Mouse (Mus musculus): ENCODE data around the gene Cog1. TPM values are rescaled to one million over a fixed set of nuclear protein-coding genes. Genes with fewer than 3 reads are reported as not detected.

Gene Cog1
- 10 to 100 TPM; 43.7 to 44.0 TPM for total RNA-seq (2021)

DNA sequence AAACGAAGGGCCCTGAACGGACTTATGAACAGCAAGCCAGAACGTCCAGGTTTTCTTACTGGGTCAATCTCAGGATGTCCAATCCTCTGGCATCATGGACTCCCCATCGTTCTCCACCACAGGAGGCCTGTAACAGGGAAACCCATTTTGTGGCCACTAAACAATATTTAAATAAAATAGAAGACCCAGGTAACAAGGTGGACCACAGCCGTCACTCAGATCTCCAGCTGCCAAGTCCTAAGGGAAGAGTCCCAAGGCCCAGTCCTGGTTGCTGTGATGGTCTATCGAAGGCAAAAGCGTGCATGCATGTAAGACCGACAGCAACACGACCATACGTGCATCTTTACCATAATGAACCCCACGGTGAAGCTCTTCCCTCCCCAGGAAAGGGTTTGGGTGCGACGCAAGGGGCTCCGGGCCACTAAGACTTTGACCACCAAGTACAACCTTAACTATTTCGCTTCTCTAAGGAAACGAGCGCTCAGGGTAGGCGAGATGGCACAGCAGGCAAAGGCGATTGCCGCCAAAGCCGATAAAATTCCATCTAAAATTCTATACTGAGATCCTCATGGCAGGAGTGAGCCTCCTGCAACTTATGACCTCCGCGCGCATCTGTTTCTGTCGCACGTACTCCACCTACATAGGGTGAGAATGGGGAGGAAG lies at the start of gene Cog1:
Gene Cog1, plus strand, starts transcription at position 480 of the 663 bp plus-strand sequence.
- intact Hi-C loops (cut with DNase I), result loop anchor here (1.0 to 2.0 kb wide), 2 partner anchors 34 to 162 kb away; no protein-coding TSS in a partner anchor
- no peak for DNase-seq (ENCODE audit: low spot score in 2 of 2)

DNA sequence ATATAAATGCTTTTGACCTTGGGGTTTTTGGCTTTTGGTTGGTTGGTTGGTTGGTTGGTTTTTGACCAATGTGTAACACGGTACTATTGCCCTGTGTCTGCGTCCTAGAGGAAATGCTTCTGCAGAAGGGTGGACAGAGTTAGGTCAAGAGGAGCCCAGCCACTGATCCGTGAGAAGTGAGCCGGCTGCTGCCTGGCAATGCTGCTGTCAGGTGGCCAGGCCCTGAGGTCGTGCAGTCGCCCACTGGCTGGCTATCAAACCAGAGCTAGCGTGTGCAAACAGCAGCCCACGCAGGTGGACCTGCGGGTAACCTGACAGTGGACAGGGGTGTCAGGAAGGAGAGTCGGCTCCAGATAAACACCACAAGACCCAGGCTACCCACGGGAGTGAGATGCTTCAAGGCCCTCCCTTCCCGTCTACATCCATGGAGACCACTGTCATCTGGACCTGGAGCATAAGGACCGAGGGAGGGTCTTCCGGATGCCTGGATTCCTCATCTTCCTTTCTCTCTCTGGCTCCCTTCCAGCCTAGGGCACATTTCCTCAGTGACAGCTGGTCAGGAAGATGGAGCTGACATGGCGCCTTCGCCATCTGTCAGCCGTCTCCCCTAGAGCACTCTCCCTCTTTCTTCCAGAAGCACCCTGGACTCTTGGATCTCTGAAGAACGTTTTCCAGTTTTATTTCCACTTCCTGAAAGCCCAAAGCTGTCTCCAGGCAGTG lies 48.3 kb upstream of the Cog1 start:
- intact Hi-C loops (cut with DNase I), result no loop called here
- no peak for DNase-seq (ENCODE audit: low spot score in 2 of 2)

DNA sequence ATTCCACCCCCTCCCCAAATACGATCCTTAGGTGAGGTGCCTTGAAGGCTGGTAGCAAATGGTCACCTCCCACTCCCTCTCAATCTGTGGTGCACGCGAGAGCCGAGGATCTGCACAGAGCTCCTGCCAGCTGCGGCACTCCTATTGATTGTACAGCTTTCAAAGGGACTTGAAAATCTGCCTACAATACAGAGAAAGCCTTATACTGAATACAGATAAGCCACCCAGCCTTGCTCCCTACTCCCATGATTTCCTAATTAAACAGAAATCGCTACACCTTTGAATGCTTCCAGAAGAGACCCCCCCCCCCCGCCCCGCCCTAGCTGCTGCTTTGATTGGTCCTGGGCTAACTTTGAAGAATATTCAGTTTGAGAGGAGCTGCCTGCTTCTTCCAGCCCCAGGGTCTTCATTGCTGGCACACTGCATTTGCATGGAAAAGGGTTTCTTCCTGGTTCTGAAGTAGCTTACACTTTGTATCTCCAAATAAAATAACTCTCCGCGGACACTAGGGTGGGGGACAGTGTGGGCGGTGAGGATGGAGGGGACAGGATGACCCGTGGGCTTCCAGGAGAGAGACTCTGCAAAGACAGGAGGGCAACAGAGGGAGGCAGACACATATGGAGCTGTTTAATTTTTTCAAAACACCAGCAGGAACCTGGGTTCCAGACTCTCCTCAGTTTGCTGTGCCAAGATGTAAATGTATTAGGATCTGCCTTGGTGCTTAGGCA lies 47.2 kb upstream of the Cog1 start:
- DNase-seq (ENCODE audit: low spot score in 2 of 2), result no peak
- intact Hi-C loops (cut with DNase I), result no loop called here

GRCm38 (mm10) chr11:113607556-113607955 lies 41.4 kb upstream of the Cog1 start:
- no peak for DNase-seq (ENCODE audit: low spot score in 2 of 2)
- intact Hi-C loops (cut with DNase I), result no loop called here

- intact Hi-C loops (cut with DNase I), result no loop called here
- DNase-seq (ENCODE audit: low spot score in 2 of 2), result no peak
Observed at GRCm38 (mm10) chr11:113609581-113609980, 39.4 kb upstream of the Cog1 start.

DNA sequence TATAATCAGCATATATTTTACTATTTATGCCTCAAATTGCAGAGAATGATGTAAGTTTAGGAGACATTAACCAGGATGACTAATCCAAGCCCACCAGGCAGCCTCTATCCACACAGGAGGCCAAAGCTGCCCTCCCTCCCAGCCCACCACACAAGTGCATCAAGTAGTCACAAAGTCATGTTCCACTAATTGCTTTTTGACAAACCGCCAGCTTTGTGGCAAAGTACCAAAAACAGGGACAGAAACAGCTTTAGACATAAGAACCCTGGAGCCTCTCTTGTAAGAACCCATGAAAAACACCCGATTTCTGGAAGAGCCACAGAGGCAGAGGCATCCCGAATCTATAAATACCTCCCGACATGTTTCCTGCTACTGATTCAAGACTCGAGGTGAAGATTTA lies 38.7 kb upstream of the Cog1 start:
- intact Hi-C loops (cut with DNase I), result loop anchor here (2.0 to 5.0 kb wide), 5 partner anchors 45 to 433 kb away; no protein-coding TSS in a partner anchor
- DNase-seq (ENCODE audit: low spot score in 2 of 2), result no peak

DNA sequence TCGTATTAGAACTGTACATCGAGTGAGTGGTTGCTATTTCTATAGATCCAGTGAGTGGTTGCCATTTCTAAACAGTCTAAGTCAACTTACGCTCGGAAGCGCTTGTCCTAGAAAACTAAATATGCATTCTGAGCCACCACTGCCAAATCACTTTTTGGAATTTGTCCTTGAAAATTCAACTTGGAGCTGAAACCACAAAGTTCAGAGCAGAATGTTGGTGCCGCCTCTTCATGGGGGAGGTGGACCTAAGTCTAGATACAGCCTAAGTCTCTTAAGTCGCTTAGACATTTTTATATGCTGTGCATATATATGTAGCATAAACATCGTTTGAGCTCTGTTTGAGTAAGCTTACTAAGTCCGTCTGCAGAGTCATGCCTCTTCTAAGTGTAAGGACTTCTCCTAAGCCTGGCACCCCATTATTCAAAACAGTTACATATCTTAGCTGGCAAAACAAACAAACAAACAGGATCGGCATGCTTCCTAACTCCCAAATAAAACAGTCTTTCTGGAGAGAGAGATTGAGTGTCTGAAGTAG lies 37.8 kb upstream of the Cog1 start:
- peak in 1 of 2 experiments; percentile 86 for DNase-seq (ENCODE audit: low spot score in 2 of 2)

GRCm38 (mm10) chr11:113611664-113612611 lies 37.0 kb upstream of the Cog1 start:
- peak; percentile 53 to 73 for DNase-seq (ENCODE audit: low spot score in 2 of 2)
- intact Hi-C loops (cut with DNase I), result loop anchor here (2.0 to 5.0 kb wide), 5 partner anchors 47 to 435 kb away; no protein-coding TSS in a partner anchor

More for the DNA sequence above, 37.8 kb upstream of the Cog1 start:
- intact Hi-C loops (cut with DNase I), result loop anchor here (2.0 to 5.0 kb wide), 5 partner anchors 46 to 434 kb away; no protein-coding TSS in a partner anchor

- intact Hi-C loops (cut with DNase I), result loop anchor here (5.0 kb wide), 4 partner anchors 97 to 437 kb away; no protein-coding TSS in a partner anchor
- DNase-seq (ENCODE audit: low spot score in 2 of 2), result no peak
Observed at GRCm38 (mm10) chr11:113614476-113614875, 34.5 kb upstream of the Cog1 start.

GRCm38 (mm10) chr11:113617132-113617911 lies 31.6 kb upstream of the Cog1 start:
- intact Hi-C loops (cut with DNase I), result no loop called here

DNA sequence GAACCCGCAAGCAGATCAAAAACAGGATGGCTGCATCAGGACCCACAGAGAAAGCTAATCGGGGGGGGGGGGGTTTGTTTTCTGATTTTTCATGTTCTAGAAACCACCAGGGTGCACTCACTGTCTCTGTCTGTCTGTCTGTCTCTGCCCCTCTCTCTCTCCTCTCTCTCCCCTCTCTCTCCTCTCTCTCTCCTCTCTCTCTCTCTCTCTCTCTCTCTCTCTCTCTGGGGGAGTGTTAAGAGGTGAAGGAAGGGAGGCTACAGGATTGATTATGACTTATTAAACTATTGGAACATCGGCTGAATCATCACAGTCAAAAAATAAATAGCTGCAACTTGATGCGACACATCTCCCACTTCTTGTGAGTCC lies 30.7 kb upstream of the Cog1 start:
- DNase-seq (ENCODE audit: low spot score in 2 of 2), result no peak
- intact Hi-C loops (cut with DNase I), result loop anchor here (2.0 kb wide), 1 partner anchor 321 kb away; no protein-coding TSS in a partner anchor

More at GRCm38 (mm10) chr11:113617132-113617911, 31.6 kb upstream of the Cog1 start:
- DNase-seq (ENCODE audit: low spot score in 2 of 2), result peak; percentile 61 to 71

- DNase-seq (ENCODE audit: low spot score in 2 of 2), result peak; percentile 81 to 85
- intact Hi-C loops (cut with DNase I), result loop anchor here (2.0 kb wide), 1 partner anchor 322 kb away; no protein-coding TSS in a partner anchor
Observed at GRCm38 (mm10) chr11:113618672-113619419, 30.1 kb upstream of the Cog1 start, which contains the start of gene Sstr2. Sstr2 (plus strand) TSS chr11:113619342.

DNA sequence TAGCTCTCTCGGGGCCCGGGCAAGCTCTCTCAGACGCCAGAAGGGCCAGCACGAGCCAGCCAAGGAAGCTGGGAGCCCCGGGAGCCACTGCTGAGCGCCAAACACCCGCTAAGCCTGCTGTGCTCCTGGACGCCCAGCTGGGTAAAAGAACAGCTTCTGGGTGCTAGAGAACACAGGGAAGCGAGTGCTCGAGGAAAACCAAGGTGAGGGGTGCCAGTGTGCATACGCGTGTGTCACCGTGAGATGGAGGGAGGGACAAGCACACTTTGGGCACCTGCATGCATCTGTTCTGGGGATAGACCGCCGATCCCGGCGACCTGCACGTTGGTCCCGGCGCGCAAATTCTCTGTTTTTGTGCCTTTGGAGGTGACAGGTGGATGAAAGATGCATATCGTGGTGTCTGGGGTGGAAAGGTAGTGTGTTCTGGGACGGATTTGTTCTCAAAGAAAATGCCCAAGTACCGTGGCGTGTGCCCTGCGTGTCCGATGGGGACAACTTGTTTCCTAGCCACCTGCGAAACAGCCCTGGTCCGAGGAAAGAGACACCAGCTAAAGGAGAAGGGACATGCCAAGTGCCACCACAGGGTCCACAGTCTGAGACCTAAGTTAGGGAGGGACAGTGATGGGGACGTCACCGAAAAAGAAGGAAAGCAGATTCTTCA lies 29.4 kb upstream of the Cog1 start:
- intact Hi-C loops (cut with DNase I), result loop anchor here (2.0 kb wide), 1 partner anchor 323 kb away; no protein-coding TSS in a partner anchor
- DNase-seq (ENCODE audit: low spot score in 2 of 2), result no peak

DNA sequence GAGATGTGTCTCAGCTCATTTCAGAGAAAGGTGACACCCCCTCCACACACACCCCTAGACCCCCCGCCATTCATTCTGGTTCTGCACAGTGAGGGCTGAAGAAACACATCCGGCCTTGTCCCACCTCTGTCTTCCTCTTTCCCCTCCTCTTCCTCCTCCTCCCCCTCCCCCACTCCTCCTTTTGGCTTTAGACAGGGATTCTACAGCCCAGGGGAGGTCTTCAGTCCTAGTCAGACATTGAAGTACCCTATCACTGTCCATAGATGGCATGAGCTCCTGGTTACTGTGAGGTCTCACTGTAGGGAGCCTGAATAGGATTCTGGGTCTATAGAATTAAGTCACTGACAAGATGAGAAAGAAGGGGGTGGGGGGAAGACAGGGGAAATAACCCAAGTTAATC lies 28.0 kb upstream of the Cog1 start:
- intact Hi-C loops (cut with DNase I), result no loop called here
- no peak for DNase-seq (ENCODE audit: low spot score in 2 of 2)

- intact Hi-C loops (cut with DNase I), result no loop called here
- no peak for DNase-seq (ENCODE audit: low spot score in 2 of 2)
Observed at GRCm38 (mm10) chr11:113622028-113622427, 26.9 kb upstream of the Cog1 start.

- intact Hi-C loops (cut with DNase I), result loop anchor here (5.0 kb wide), 1 partner anchor 453 kb away; no protein-coding TSS in a partner anchor
- DNase-seq (ENCODE audit: low spot score in 2 of 2), result no peak
Observed at GRCm38 (mm10) chr11:113625437-113625836, 23.5 kb upstream of the Cog1 start.

All from left cerebral cortex, postnatal 25 days (tissue).